Mouse (Mus musculus): ENCODE measurements around the gene Sirt7. TPM values are rescaled to one million over a fixed set of nuclear protein-coding genes. Genes with fewer than 3 reads are reported as not detected.

Sirt7 gene
- total and polyA plus RNA-seq, 3 experiments = 72.3 to 78.2 TPM; not detected in 1

- Histone ChIP-seq H3K4me1 (ENCODE audit: control insufficient read depth in 1 of 2, insufficient read depth in 2 of 2, low read length in 2 of 2) (peaks cover 0 to 10% of the 10 kb centered on the region in 2 experiments; a peak in 3 of 4 replicates), H3K27ac (ENCODE audit: control insufficient read depth, low read depth, low read length) (no peak overlapping the region), H3K9me3 (replicated peaks; ENCODE audit: insufficient read depth, low read length) (no peaks in the 10 kb centered on the region), H3K27me3 (ENCODE audit: control insufficient read depth in 1 of 2, insufficient read depth in 2 of 2, low read length in 2 of 2) (no peaks in the 10 kb centered on the region), H3K79me2 (ENCODE audit: control insufficient read depth, insufficient read depth, low read length, poor library complexity) (peaks cover 23% of the 10 kb centered on the region), H3K9ac (ENCODE audit: control insufficient read depth, low read depth, low read length, poor library complexity, severe bottlenecking) (no peak overlapping the region), H3K36me3 (ENCODE audit: control insufficient read depth in 1 of 2, insufficient read depth in 2 of 2, low read length in 2 of 2) (peaks cover 4 to 8% of the 10 kb centered on the region in 2 experiments), H3K4me3 (ENCODE audit: control insufficient read depth in 1 of 2, insufficient read depth in 1 of 2, low read depth in 2 of 2, low read length in 2 of 2) (no peak overlapping the region)
- TF ChIP-seq MYC (IDR thresholded peaks at IDR 0.05; ENCODE audit: low read depth, low read length) (no peak), ELF1 (IDR thresholded peaks at IDR 0.05; ENCODE audit: low read depth, low read length) (no peak), CHD1 (IDR thresholded peaks at IDR 0.05; ENCODE audit: low read depth, low read length) (no peak)
- no peak for DNase-seq (ENCODE audit: low read depth, low spot score)
Observed at GRCm38 (mm10) chr11:120615606-120616203, 9.3 kb downstream of the Sirt7 start.

GRCm38 (mm10) chr11:120615167-120615566 is 9.9 kb downstream of the Sirt7 start:
- Histone ChIP-seq H3K27ac (ENCODE audit: control insufficient read depth, low read depth, low read length) (no peak overlapping the region), H3K4me3 (ENCODE audit: control insufficient read depth in 1 of 2, insufficient read depth in 1 of 2, low read depth in 2 of 2, low read length in 2 of 2) (no peak overlapping the region), H3K36me3 (ENCODE audit: control insufficient read depth in 1 of 2, insufficient read depth in 2 of 2, low read length in 2 of 2) (peaks cover 4 to 8% of the 10 kb centered on the region in 2 experiments), H3K4me1 (ENCODE audit: control insufficient read depth in 1 of 2, insufficient read depth in 2 of 2, low read length in 2 of 2) (peaks cover 0 to 10% of the 10 kb centered on the region in 2 experiments; a peak in 3 of 4 replicates), H3K27me3 (ENCODE audit: control insufficient read depth in 1 of 2, insufficient read depth in 2 of 2, low read length in 2 of 2) (no peaks in the 10 kb centered on the region), H3K9me3 (replicated peaks; ENCODE audit: insufficient read depth, low read length) (no peaks in the 10 kb centered on the region), H3K79me2 (ENCODE audit: control insufficient read depth, insufficient read depth, low read length, poor library complexity) (peaks cover 23% of the 10 kb centered on the region), H3K9ac (ENCODE audit: control insufficient read depth, low read depth, low read length, poor library complexity, severe bottlenecking) (no peak overlapping the region)
- TF ChIP-seq CTCF (IDR thresholded peaks at IDR 0.05 in 2 of 3, conservative IDR thresholded peaks at IDR 0.05 in 1 of 3; ENCODE audit: control insufficient read depth in 1 of 3, insufficient read depth in 1 of 3, low read depth in 2 of 3, low read length in 3 of 3, poor library complexity in 1 of 3, severe bottlenecking in 1 of 3) (no peak), TAL1 (IDR thresholded peaks at IDR 0.05; ENCODE audit: low read length) (no peak), MAX (IDR thresholded peaks at IDR 0.05; ENCODE audit: low read length) (no peak), NELFE (IDR thresholded peaks at IDR 0.05; ENCODE audit: low read depth, low read length) (no peak), RAD21 (IDR thresholded peaks at IDR 0.05; ENCODE audit: low read depth, low read length) (no peak), GATA1 (IDR thresholded peaks at IDR 0.05; ENCODE audit: low read depth, low read length) (no peak), UBTF (IDR thresholded peaks at IDR 0.05; ENCODE audit: borderline replicate concordance, insufficient read depth, low read depth, low read length) (no peak), KAT2A (conservative IDR thresholded peaks at IDR 0.05; ENCODE audit: low read depth, low read length) (no peak), MAZ (IDR thresholded peaks at IDR 0.05; ENCODE audit: low read depth, low read length) (no peak), ETS1 (IDR thresholded peaks at IDR 0.05; ENCODE audit: low read depth, low read length) (no peak), ZC3H11A (IDR thresholded peaks at IDR 0.05; ENCODE audit: low read depth, low read length) (no peak), TCF12 (IDR thresholded peaks at IDR 0.05; ENCODE audit: low read depth, low read length) (no peak)
- no peak for DNase-seq (ENCODE audit: low read depth, low spot score)

Data from MEL (cell line).